Mouse (Mus musculus): ENCODE data around the gene Rtn4rl2.
A peak's percentile ranks its signal among the peaks of the same experiment; 100 is the strongest.

DNA sequence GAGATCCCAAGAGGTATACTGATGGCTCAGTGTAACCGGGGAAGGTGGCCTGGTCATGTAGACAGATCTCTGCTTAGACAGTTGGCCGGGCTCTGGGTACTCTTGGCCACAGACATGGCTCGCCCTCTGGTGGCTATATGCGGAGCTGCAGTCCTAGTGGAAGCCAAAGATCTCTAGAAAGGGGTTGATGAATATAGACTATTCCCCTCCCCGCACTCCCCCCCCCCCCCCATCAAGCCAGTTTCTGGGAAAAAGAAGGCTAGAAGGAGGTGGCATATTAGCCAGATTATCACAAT is 3.5 kb upstream of the Rtn4rl2 start:
- no peak for TF ChIP-seq POLR2A (IDR thresholded peaks at IDR 0.05; ENCODE audit: insufficient read depth, low read length)
- TF ChIP-seq EP300 (IDR thresholded peaks at IDR 0.05; ENCODE audit: insufficient read depth, low read depth, low read length), result no peak
- TF ChIP-seq CTCF (IDR thresholded peaks at IDR 0.05; ENCODE audit: low read depth, low read length), result peak; percentile 85
